Mouse (Mus musculus) bone marrow macrophage, adult 2 months (primary cell): ENCODE measurements at regions not wholly inside any gene's neighbourhood (a gene's known extent, or its start where the extent isn't known, plus 50 kb on each side); places are given as distances from the start of the nearest gene placed in this dataset.

Source experiments
- CTCF ChIP-seq: IDR thresholded peaks from 2 replicates; pipeline ENCODE4 v1.5.1; 2012; ENCODE audit warnings: low read depth, mild to moderate bottlenecking, low read length, moderate library complexity
- POLR2A ChIP-seq: IDR thresholded peaks from 2 replicates; pipeline ENCODE4 v1.6.1; 2012; ENCODE audit warnings: mild to moderate bottlenecking, low read depth, low read length, borderline replicate concordance

DNA sequence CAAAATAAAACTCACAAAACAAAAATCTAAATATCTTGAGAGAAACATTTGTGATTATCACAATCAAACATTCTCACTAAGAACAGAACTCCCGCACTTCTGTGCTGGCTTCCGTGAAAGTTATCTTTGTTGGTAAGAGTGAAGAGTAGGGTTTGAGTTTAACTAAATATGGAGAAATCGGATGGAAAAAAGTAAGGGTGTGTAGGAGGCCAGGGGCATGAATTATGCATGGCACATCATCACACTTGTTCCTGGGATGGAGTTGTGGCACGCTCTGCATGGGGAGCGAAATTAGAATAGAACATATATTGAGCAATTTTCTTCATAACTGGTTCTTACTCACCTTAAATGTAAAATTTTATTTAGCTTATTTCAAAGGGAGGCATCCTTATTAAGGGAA is 191.2 kb downstream of the Lnpk start:
- TF ChIP-seq CTCF, result no peak
- TF ChIP-seq POLR2A, result no peak
